9 mouse cellular contexts compared by ENCODE assay signal in the genomic region with DNA sequence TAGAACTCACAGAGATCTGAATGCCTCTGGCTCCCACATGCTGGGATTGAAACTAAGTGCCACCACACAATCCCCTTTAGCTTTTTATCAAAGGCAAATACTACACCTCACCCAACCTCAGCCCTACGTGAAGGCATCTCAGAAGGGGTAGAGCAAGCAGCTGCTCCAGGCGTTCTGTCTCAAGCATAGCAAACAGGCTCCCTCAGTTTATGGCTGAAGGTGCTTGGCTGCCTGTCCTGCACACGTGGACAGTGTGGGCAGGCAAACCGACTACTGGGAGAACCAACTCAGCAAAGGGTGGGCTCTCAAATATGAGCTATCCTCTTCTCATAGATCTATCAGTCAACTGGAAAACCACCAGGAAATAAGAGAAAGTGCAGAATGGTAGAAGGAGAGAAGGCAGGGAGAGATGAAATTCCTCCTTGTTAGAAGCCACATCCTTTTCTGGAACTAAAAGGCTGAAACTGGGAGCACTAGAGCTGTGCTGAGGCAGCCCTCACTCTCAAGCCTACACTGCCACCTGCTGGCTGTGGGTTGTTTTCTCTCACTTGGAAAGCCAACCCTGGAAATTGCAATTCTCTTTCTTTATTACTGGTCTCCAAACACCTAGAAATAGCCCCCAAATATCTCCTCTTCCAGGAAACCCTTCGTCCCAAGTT. TPM values are rescaled to one million over a fixed set of nuclear protein-coding genes. Genes with fewer than 3 reads are reported as not detected.
DNase-seq lines count a peak whose midpoint lies in the region; ATAC-seq lines count a peak whose summit lies in the region.
"Had no signal": no experiment of that assay in that cellular context is flagged by ENCODE, and none has a peak within 500 bp of the region (broad histone marks: within the 10 kb centered on the region; RNA-seq: fewer than 3 reads in every experiment).

No protein-coding gene starts in this region.

- no peak overlapping the region for H3K9ac ChIP-seq in intestine, embryonic 14.5 days (ENCODE audit: low read length)
- no peak overlapping the region for H3K9ac ChIP-seq in midbrain, embryonic 12.5 days (replicated peaks)

- H3K9me3 ChIP-seq in intestine, embryonic 14.5 days (ENCODE audit: control insufficient read depth, low read length) = no peaks in the 10 kb centered on the region
- H3K9me3 ChIP-seq in midbrain, embryonic 12.5 days = no peaks in the 10 kb centered on the region

- no peaks in the 10 kb centered on the region for H3K27me3 ChIP-seq in intestine, embryonic 14.5 days (replicated peaks; ENCODE audit: control insufficient read depth, insufficient read depth, low read length)
- no peaks in the 10 kb centered on the region for H3K27me3 ChIP-seq in midbrain, embryonic 12.5 days
- H3K27me3 ChIP-seq in splenic B cell, adult 2 months (ENCODE audit: control insufficient read depth, insufficient read depth, low read length, poor library complexity, severe bottlenecking) = no peaks in the 10 kb centered on the region

- intact Hi-C loops in left cerebral cortex, postnatal 10 days (cut with DNase I) = loop anchor here (2.0 kb wide), 1 partner anchor 1242 kb away; no protein-coding TSS in a partner anchor

- 64% methylated on average over 5 of the region's 5 CpGs for WGBS in intestine, embryonic 14.5 days
- 76% methylated on average over 5 of the region's 5 CpGs for WGBS in midbrain, embryonic 12.5 days

- no peak overlapping the region for H3K4me3 ChIP-seq in intestine, embryonic 14.5 days (ENCODE audit: low read depth, low read length)
- no peak overlapping the region for H3K4me3 ChIP-seq in midbrain, embryonic 12.5 days

- ATAC-seq in frontal cortex, adult (ENCODE audit: low TSS enrichment) = peak; percentile 97
- ATAC-seq in intestine, embryonic 14.5 days (replicated peaks; ENCODE audit: low FRiP score, low TSS enrichment, low read depth) = no peak
- ATAC-seq in midbrain, embryonic 12.5 days (ENCODE audit: low FRiP score, low read depth) = peak; percentile 70; the same call in 1 of the 2 replicates

- H3K4me2 ChIP-seq in intestine, embryonic 14.5 days (ENCODE audit: low read length) = no peak overlapping the region
- no peak overlapping the region for H3K4me2 ChIP-seq in midbrain, embryonic 12.5 days (replicated peaks)

- 0 out of 2 replicates have a peak, but pooled peaks cover 3% of the 10 kb centered on the region for H3K36me3 ChIP-seq in intestine, embryonic 14.5 days (ENCODE audit: control insufficient read depth, insufficient read depth, low read length)
- H3K36me3 ChIP-seq in midbrain, embryonic 12.5 days = no peaks in the 10 kb centered on the region
- peaks cover 5% of the 10 kb centered on the region; the same call in 1 of the 2 replicates for H3K36me3 ChIP-seq in splenic B cell, adult 2 months (ENCODE audit: control insufficient read depth, insufficient read depth, low read length, poor library complexity, severe bottlenecking)

- no peak overlapping the region for H3K27ac ChIP-seq in intestine, embryonic 14.5 days (ENCODE audit: low read depth)
- H3K27ac ChIP-seq in midbrain, embryonic 12.5 days (replicated peaks) = no peak overlapping the region

- peak; percentile 75 for DNase-seq in urinary bladder, postnatal 14 days (ENCODE audit: low spot score)
- DNase-seq in urinary bladder, adult 2 months (ENCODE audit: low spot score) = no peak
- DNase-seq in cerebellum, adult 8-10 months = peak; percentile 41
- peak; percentile 92 for DNase-seq in intestine, embryonic 14.5 days (ENCODE audit: low spot score)
- peak; percentile 76 to 80 for DNase-seq in left cerebral cortex, postnatal 10 days (ENCODE audit: extremely low spot score in 1 of 2, low spot score in 2 of 2)
- peak; percentile 51 for DNase-seq in splenic B cell, adult 2 months (ENCODE audit: low read depth, low spot score)

- H3K4me1 ChIP-seq in intestine, embryonic 14.5 days (replicated peaks; ENCODE audit: control insufficient read depth, insufficient read depth, low read length) = no peaks in the 10 kb centered on the region
- no peaks in the 10 kb centered on the region for H3K4me1 ChIP-seq in midbrain, embryonic 12.5 days

RNA-seq across cellular contexts. Expression of a gene that starts 38.1 kb away (rescaled TPM):
- polyA plus RNA-seq in urinary bladder, adult 2 months (2012; rRNA removed) = 0.10 TPM in 1 of 2 replicates, not detected in the other
- polyA plus RNA-seq in intestine, embryonic 14.5 days (2014; fragmentation: Nextera tagmentation; extraction: Ambion mirVana) = 0.39 and 0.79 TPM in 2 replicates
- 1 to 10 TPM; 3.7 to 4.3 TPM for total RNA-seq in left cerebral cortex, postnatal 10 days (2021)
- not detected in 2 replicates for polyA plus RNA-seq in midbrain, embryonic 12.5 days (2016; fragmentation: Nextera tagmentation; extraction: Ambion mirVana)
- total RNA-seq: neutrophil, adult 5-6 weeks had no signal

RNA-seq across cellular contexts. Expression of a gene that starts 46.4 kb away (rescaled TPM):
- polyA plus RNA-seq in urinary bladder, adult 2 months (2012; rRNA removed) = 79.7 and 89.7 TPM in 2 replicates
- 192 and 200 TPM in 2 replicates for polyA plus RNA-seq in intestine, embryonic 14.5 days (2014; fragmentation: Nextera tagmentation; extraction: Ambion mirVana)
- 1 to 10 TPM; 6.8 to 8.0 TPM for total RNA-seq in left cerebral cortex, postnatal 10 days (2021)
- polyA plus RNA-seq in midbrain, embryonic 12.5 days (2016; fragmentation: Nextera tagmentation; extraction: Ambion mirVana) = 49.7 and 50.4 TPM in 2 replicates
